Mouse (Mus musculus): ENCODE measurements at regions not wholly inside any gene's neighbourhood (a gene's known extent, or its start where the extent isn't known, plus 50 kb on each side); places are given as distances from the start of the nearest gene placed in this dataset.

- TF ChIP-seq POLR2A (IDR thresholded peaks at IDR 0.05; ENCODE audit: low read depth, low read length) (no peak), CTCF (conservative IDR thresholded peaks at IDR 0.05; ENCODE audit: insufficient read depth, insufficient read length, low read depth, low read length) (no peak)
Observed at GRCm38 (mm10) chr5:133365771-133366170, 733.7 kb upstream of the Castor2 start.
